Mouse (Mus musculus) urinary bladder, postnatal 0 days (tissue): ENCODE results near the gene Pitx2. TPM values are rescaled to one million over a fixed set of nuclear protein-coding genes. Genes with fewer than 3 reads are reported as not detected.

Experiments
- polyA plus RNA-seq: library from polyadenylated mRNA; unstranded; fragments of >200 nt; fragmentation: Nextera tagmentation; extraction: Ambion mirVana; gene quantifications from 2 replicates; pipeline ENCODE4 v1.2.1, GENCODE M21; 2015

The Pitx2 gene
- polyA plus RNA-seq: 76.2 and 87.5 TPM in 2 replicates

DNA sequence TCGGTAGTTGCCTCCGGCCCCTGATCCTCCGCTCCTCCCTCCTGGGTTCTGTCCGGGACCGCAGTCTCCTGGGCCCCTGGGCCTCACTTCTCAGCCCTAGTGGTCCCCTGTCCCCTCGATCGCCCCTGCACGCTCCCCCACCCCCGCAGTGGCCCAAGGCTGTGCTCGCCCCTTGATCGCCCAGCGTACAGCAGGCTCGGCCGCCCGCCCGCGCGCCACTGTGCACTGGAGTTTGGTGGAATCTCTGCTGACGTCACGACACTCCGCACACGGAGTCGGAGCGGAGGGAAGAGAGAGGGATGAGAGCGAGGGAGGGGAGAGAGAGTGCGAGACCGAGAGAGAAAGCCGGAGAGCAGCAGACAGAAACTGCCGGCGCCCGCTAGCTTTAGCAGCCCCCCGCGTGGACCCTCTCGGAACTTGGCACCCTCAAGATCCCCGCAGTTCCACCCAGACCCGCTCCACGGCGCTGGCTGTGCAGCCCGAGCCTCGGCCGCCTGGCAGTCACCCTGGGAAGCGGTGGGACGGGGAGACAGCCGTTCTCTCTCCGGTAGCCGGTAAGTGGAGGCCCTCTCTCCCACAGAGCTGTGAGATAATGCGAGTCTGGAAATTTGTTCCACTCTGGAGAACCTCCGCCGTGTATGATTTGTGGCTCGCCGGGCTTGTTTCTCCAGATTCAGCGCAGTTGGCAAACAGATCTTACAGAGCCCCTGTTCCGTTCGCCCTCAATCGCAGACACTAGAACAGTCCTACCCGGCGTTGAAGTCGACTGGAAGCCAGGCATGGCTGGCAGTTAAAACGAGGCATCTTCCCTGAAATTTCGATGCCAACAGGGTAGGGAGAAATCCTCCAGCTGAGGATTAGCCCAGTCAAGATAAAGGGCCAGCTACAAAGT is at the start of gene Pitx2:
Gene Pitx2 (plus strand): TSS at position 270 of the 892 bp plus-strand sequence.

Other genes starting within 250 kb of the Pitx2 start
- gene Enpep, start 132.8 kb downstream of the Pitx2 start, polyA plus RNA-seq: 4.5 and 5.5 TPM in 2 replicates